Mouse (Mus musculus): ENCODE results near the gene Igfbp7.

DNA sequence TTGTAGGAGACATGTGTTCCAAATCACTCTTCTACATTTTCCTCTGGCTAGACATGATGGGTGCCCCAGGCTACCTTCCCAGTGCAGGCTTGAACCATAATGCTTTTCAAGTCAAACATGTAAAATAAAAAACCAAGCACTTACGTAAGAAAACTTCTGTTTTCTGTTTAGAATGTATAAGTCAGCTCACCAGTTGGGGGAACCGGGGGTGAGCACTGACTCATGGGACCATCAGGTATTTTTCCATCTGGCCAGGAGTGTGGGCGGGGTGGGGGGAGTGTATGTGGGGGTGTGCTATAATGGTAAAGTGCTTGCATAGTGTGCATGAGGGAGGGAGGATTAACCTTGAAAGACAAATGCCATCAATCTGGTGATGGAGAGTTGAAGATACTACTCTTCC lies 29.8 kb downstream of the Igfbp7 start:
- no peak for TF ChIP-seq POLR2AphosphoS2 (IDR thresholded peaks at IDR 0.05; ENCODE audit: low read depth, low read length)
- TF ChIP-seq HCFC1 (IDR thresholded peaks at IDR 0.05; ENCODE audit: low read depth, low read length): no peak
- no peak for TF ChIP-seq CTCF (conservative IDR thresholded peaks at IDR 0.05 in 1 of 2, IDR thresholded peaks at IDR 0.05 in 1 of 2; ENCODE audit: low read depth in 2 of 2, low read length in 2 of 2)
- no peak for TF ChIP-seq POLR2A (IDR thresholded peaks at IDR 0.05; ENCODE audit: low read depth, low read length)
- TF ChIP-seq USF2 (conservative IDR thresholded peaks at IDR 0.05; ENCODE audit: low read depth, low read length): no peak
- no peak for TF ChIP-seq NRF1 (IDR thresholded peaks at IDR 0.05; ENCODE audit: low read depth, low read length)
- TF ChIP-seq MAZ (IDR thresholded peaks at IDR 0.05; ENCODE audit: low read depth, low read length): no peak

Measured in CH12.LX (cell line).